Mouse (Mus musculus) right cerebral cortex, postnatal 4 days (tissue): ENCODE results near the gene Spag17.
"Not testable (repeated sequence)": the region's sequence is repeated elsewhere in the genome, so short reads cannot be mapped to it uniquely, and the experiment has no call there.

Experiments
- DNase-seq: peaks from one replicate; pipeline ENCODE4 v3.0.0-alpha.2; 2022

Spag17 gene

DNA sequence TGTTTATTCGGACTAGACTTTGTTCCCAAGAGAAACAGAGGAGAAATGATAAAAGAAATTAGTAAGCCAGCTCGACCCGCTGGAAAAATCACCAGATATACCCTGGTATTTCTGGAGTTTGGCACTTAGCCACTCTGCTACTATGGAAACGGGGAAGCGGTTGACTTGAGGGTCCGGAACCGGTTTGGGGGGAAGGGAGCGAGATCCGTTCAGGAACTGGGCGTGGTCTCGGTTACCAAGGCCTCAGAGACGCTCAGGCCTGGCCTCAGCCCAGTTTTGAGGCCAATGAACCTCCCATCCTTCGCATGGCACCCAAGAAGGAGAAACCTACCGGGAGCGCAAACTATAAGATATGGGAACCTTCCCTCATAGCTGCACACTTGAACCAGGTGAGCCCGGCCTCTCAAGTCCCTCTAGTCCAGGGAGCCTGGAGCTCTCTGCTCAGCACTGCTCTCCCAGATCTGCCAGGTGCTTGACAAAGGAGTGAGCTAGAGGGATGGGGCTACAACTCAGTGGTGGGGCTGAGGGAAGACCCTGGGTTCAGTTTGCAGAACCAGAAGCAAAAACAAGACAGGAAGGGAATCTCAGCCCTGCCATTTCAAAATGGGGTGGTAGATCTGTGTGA is at the start of gene Spag17:
TSS of gene Spag17 (plus strand) at position 220 of the 625 bp plus-strand sequence.
- peak; percentile 36 for DNase-seq

DNA sequence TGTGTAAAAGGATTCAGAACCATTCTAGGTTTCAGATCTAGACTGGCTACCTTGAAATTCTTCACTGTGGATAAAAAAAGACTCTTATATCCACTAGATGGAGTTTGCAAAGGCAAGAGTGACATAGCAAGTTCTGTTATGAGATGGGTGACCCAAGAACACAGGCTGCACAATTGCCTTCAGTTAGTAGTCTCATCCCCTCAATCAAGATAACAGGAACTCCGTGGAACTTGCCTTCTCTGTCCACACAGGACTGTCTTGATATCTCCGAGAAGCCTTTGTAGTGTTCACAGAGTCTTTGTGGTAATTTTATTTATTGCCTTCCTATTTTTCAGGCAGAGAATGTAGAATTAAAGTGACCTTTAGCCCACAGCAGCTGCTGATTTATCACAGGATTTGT is 42.9 kb upstream of the Spag17 start:
- DNase-seq, result no peak

DNA sequence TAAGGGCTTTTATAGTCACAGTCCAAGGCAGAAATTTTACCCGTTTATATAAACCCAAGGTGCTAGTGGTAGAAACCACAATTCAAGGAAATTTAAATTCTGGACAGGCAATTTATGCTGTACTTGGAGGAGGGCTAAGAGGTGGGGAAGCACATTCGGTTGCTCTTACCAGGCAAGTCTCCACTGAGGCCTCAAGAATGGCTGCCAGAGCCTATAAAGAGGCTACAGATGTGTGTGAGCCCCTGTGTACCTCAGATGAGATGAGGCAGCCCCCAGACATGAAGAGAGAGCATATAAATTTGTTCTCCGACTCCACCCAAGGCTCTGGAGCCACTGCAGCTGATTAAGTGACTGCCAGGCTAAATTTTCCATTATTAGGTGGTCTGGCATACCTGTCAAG is 42.4 kb upstream of the Spag17 start:
- DNase-seq, result no peak

DNA sequence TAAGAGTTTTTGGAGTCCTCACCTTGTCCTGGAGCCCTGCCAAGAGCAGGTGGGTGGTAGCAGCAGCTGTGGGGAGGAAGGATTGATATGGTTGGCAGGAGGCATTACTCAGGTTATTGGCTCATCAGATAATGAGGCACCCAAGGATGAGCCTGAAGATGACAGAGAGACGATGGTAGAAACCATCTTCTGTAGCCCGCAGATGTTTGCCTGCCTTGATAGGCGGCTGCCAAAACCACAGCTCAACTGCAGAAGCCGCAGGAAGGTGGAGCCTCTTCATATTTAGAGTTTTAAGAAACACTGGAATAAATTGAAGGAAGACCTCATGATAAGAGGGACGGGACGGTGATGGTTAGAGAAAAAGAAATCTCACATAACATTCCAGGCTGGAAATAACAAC is 42.0 kb upstream of the Spag17 start:
- DNase-seq, result no peak

DNA sequence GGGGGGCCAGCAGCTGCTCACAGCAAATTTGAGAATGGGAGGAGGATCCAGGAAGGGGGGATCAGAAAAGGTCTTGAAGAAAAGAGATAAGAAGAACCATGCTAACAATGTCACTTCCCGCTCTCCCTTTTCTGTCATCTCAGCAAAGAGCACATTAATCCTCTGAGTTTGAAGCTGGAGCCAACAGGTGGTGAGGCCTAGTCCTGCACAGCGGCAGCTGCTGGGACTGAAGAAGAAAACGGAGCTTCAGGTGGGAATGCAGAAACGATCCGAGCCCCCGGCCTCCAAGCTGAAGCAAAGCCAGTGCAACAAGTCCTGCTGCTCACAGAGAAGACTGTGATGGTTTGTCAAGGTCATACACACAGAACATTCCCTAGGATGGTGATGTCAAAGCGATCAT is 34.3 kb upstream of the Spag17 start:
- no peak for DNase-seq

DNA sequence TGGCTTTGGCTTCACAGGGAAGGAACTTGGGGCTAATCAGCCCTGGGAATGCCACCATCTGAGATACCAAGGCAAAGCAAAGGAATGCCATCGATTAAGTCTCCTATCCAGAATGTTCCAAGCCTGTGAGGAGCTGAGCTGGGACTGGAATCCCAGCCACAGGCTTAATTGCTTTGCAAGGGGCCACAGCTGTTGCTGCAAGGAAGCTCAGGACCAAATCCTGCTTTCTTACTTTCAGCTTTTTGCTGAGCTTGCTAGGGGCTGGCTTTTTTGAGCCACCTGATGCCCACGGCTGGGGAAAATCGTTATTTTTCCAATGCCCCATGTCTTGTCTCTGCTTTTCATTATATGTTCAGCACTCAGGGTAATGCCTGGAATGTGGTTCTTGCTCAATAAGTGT is 30.6 kb upstream of the Spag17 start:
- DNase-seq, result no peak

DNA sequence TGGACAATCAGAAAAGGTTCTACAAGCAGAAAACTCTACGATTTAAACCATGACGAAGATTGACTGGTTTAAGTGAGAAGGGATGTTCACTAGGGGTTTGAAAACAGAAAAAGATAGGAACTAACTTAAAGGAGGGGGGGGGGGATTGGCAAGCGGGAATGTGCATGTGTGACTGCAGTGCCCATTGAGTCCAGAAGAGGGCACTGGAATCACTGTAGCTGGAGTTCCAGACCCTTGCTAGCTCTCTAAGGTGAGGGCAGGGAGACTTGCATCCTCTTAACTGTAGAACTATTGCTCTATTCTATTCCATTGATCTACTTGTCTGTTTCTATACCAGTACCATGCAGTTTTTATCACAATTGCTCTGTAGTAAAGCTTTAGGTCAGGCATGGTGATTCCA is 26.3 kb upstream of the Spag17 start:
- no peak for DNase-seq

DNA sequence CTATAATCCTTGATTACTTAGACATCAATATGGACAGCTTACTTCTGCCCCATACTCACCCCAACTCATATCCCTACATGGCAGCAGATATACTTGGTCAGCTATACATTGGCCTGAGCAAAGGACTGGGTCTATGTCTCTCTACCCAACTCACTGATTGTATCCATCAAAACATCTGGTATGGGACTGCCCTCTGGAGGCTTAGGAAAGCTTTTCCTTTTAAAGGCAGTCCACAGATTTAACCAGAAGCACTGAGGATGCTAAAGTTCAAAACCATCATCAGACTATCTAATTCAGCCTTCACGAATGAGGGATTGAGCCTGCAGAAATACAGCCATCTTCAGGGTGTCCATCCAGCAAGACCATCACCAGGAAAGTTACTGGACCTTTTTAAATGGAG is 20.5 kb upstream of the Spag17 start:
- DNase-seq, result no peak

DNA sequence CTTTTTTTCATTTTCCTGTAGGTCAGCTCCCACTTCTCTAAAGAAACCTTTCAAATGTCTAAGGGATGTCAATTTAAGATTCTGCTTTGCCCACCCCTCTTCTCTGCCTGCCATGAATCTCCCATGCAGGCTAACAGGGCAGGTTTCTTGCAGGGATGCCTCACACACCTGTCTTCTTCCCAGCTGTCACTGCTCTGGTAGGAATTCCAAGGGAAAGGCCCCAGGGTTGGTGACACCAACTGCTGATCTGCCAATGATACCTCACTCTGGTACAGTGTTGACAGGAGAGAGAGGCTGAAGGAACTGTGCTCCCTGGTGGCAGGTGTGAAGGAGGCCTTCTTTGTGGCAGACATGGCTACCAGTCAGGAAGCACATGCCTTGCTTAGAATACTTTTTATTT is 10.1 kb upstream of the Spag17 start:
- DNase-seq, result no peak

DNA sequence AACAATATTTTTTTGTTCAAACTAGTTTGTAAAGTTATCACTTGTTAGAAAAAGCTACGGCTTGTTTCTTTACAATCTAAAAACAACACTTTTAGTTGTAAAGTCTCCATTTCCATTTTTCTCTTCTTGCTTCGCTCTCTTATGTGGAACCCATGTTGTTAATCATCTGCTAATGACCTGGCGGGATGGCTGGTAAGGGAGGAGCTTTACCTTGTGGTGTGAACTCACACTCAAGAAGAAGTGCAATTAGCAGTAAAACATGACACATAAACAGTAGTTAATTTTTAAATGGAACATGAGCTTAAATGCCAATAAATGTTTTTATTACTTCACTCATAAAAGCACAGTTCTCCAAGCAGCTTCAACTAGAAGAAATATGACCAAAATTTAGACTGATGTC is 3.7 kb upstream of the Spag17 start:
- no peak for DNase-seq

DNA sequence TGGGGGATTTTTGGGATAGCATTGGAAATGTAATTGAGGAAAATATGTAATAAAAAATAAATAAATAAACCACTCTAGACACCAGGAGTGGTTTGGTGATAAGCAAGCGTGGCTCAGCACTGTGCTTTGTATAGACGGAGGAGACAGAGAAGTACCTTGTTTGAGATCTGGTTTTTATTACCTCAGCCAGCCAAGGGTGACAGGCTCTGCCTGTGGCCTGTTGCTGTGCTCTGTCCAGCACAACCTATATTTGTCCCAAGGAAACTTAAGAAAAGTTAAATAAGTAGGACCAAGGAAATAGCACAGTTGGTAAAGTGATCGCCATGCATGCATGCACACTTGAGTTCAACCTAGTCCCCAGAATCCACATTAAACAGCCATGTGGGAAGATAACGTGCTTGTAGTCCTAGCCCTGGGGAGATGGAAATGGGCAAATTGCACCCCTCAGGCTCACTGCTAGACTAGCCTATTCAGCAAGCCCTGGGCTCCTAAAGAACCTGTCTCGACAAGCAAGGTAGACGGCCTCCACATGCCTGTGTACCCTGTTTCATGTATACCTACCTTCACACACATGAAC is 1.1 kb upstream of the Spag17 start:
- no peak for DNase-seq

DNA sequence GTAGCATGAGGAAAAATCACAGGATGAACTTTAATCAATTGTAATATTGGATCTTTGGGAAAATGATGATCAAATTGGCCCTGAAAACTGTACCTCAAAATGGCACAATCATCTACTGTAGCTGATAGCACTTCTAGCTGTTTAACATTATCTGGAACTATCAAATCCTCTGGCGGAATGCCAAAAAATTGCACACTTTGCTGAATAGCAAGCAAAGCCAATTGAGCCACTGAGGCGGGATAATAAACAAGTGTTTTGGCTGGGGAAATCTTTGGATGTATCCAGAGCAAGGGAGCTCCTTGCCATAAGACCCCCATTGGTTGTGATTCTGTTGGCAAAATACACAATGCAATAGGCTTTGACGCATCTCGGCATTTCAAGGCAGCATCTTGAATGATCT is 9.5 kb downstream of the Spag17 start:
- DNase-seq, result not testable (repeated sequence)

DNA sequence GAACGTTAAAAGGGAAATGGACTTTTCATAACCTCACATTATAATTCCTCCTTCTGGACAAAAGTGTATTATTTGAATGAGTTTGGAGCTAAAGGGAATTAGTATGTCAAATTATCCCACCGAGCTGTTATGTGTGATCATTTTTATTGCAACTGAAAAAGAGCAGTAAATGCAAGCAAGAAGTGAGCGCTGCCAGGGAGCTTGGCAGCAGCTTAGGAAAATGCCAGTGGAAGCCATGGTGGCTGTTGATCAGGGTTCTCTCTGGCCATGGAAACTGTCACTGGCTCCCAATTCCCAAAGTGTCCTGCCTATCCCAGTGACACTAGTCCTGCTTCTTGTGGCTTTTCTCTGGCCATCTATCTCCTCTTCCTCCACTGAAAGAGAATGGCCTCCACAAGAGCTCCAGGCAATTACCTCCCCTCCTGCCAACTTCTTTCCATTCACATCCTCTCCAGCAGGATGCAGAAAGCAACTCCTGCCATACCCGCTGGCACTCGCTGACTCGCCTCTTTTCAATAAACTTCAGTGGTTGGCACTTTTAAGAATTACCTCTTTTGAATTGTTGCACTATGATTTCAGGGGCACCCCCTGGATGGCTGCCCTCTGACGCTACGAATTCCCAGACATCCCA is 28.7 kb downstream of the Spag17 start:
- peak; percentile 5 for DNase-seq

DNA sequence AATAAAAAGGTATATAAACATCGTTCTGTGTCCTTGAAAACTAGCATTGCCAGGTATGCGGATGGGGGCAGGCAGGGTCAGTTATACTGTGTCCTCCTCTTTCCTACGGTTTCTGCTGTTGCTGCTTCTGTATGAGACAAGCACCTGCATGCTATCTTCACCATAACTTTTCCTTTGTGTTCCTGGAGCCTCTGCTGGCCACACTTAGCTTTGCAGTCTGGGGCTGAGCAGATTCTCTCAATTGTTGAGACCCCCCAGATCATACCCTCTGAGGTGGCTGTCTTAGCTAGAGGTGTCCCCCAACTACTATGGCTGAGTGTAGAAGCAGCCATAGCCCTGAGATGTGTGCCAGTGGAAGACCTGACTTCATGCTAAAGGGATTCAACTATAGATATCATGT is 37.7 kb downstream of the Spag17 start:
- DNase-seq, result no peak

DNA sequence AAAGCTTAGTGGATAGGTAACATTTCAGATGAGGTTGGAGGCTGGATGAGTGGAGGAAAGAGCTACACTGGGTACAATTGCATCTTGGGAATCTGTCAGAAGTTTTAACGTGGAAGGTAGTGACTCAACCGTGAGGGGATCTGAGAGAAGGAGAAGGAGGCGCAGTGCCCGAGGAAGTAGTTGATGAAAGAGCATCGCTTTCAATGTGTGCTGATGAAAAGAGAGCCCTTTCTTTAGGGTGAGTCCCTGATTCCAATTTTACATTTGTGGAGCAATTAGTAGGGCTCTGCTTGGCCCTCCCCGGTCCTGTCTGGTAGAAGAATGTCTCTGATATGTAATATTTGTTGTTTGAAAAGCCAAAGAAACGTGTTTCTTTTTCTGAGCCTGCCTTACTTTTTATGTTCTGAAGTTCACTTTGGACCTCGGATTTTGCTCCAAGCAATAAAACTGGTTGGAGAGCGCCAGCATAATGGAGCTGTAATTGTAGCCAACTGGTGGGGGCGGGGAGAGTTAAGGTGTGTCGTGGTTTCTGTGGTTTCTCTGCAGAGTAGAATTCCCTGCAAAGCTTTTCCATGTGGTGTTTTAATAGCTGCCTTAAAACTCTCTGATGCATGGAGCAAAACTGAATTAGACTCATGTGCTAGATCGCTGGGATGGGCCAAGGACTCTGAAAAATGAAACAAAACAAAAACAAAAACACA is 45.9 kb downstream of the Spag17 start:
- no peak for DNase-seq

DNA sequence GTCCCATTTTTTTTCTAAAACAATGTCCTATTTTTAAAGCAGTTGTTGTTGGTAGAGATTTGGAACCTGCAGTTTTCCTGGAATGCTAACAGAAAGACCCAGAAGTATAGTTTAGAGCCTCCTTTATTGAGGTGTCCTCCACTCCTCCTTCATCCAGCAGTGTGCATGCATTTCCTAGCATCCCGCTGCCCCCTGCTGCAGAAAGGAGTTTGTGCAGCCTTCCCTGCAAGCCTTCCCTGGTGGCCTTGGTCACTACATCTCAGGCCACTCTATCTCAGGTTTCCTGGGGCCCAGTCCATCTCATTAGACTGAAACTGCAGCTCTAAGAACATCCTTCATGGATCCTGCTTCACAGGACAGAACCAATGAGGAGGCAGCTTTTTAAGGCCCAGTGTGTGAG is 51.0 kb downstream of the Spag17 start:
- peak; percentile 15 for DNase-seq

DNA sequence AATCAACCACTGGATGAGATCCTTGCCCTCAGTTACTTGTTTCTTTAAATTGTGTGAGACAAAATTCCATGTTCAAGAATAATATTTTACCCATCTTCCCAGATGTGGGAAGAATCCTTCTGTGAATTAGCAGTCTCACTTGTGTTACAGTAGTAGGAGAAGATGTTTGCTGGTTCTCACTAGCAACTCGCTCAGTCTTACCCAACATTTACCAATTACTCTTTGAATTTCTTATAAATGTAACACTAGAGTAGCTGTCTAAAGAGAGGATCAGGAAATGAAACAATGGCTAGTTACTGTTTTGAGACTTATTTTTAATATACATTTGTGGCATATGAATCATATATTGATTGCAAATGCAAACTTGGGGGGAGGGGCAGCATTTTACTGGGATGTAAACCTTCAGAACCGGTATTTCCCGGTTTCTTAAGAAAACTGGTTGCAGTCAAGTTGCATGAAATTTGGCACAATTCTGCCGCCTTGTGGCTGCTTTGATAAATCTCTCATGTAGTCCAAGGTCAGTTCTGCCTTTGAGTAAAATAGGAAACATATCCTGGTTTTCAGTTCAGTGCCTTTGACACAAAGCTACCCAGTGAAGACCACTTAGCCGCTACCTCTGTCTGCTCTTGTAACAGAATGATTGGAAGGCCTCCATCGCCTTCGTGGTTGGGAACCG is 53.5 kb downstream of the Spag17 start:
- peak; percentile 79 for DNase-seq

DNA sequence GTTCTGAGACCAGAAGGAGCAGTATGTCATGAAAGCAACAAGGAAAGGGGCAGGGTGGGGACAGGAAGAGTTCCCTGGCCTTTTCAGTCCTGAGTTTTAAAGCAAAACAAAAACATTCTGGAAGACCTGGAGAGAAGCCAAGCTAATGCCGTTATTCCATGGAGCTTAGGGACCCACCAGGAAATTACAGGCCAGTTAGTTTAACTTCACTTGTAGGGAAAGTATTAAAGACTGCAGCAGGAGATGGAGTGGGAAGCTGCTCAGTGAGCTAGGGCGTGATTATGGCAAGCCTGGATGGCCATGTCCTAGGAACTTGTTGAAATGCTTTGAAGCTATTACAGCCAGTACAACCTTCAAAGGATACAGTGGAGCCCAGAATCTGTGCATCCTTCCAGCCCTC is 60.0 kb downstream of the Spag17 start:
- no peak for DNase-seq

DNA sequence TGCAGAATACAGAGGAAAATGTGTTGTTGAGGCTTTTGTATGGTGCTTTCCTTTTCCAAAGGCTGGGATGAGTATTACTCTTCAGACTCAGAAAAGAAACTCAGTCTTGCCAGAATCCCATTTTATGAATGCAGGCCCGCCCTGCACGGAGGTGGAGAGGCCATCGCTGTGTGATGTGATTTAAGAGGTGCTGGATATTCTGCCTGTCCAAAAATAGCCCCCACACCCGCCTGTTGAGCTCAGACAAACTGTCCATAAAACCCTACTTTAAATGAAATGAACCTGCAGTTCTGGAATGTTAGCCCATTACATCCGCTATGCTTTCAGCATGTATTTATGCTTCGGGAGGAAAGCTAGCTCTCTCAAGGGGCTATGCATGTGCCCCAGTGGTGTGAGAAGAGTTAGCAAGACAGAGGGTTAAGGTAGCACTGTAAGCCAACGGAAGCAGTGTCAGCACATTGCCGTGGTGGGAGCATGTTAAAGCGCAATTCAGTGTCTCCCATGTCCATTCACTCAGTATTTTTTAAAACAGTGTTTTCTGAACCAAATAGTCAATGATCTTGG is 68.9 kb downstream of the Spag17 start:
- no peak for DNase-seq

DNA sequence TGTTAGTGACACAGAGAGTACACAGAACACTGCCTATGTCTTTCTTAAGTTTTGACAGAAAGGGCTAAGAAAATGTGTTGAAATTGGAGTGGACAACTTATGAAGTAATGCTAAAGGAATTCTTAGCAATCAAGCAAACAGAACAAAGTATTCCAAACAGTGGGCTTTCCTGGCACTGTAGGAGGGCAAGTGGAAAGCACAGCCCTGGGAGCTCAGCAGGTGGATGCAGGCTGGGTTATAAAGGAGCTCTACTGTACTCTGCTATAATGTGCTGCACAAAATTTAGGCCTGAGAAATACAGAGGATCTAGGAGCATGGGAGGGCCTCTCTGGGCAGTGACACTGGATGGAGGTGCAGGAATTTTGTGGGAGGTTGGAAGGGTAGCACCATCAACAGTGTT is 71.3 kb downstream of the Spag17 start:
- no peak for DNase-seq

DNA sequence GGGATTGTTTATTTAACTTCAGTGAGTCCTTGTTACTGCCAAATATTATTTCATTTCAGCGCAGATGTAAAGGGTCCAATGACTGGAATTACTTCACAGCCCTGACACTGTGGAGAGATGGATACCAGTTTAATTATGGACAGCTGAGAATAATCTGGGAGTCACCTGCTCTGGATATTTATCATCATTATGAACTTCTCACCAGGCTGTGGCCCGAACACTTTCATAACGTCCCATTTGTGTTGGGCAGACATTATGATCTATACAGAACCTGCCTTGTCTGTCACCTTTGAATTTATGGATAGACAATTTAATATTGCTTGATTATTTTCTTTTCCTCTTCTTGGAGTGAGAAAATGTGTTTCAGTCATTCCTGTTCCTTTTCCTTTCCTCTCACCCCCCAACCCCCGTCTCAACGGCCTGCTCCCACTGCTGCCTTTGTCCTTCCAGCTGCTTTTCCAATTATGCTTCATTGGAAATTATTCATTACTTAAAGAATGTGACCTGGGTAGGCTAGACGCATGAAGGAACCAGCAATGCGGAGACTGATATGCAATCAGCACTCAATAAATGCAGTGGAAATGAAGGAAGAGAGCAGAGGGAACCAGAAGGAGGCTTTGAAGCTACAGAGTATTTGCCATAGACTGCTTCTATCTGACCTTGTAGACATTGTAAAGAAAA is 74.7 kb downstream of the Spag17 start:
- no peak for DNase-seq

DNA sequence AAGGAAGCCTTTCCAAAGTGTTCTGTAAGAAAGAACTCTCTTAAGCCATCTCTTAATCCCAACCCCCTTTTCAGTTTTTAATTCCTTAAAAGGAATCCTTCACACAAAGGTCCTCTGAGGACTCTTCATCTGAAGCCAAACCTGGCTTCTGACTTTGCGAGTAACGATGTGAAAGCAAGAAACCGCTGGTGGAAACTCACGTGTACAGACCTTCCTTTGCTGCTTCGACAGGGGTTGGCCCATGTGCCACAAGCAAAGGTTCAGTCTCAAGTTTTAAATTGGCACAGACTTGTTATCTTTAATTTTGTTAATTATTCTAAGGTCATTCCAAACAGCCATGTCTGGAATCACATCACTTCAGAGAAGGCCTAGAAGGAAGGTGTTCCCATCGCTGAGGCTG is 79.1 kb downstream of the Spag17 start:
- DNase-seq, result no peak

DNA sequence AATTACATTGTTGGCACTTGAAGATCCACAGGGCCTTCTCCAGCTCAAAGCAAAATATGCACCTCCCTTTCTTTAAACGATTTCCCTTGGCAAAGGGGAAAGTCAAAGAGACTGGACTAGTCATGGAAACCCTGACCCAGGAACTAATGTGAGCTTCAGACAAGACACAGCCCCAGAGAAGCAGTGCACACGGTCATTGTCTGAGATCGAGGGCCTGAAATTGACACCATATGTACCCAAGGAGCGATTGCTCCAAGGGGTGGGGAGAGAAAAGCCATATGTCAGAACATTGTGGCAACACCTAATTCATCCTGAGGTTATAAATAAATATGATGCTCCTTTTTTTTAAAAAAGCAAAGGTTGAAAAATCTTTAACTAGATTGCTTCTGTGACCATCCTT is 80.7 kb downstream of the Spag17 start:
- no peak for DNase-seq
